Mouse (Mus musculus): ENCODE data around the gene Sstr4.

- TF ChIP-seq POLR2A (IDR thresholded peaks at IDR 0.05; ENCODE audit: borderline replicate concordance, insufficient read depth, low read length) (no peak), CTCF (IDR thresholded peaks at IDR 0.05; ENCODE audit: borderline replicate concordance, insufficient read depth, low read depth, low read length) (no peak)
Measured at GRCm38 (mm10) chr2:148386476-148386875, 8.7 kb upstream of the Sstr4 start.
